Mouse (Mus musculus): ENCODE measurements at regions not wholly inside any gene's neighbourhood (a gene's known extent, or its start where the extent isn't known, plus 50 kb on each side); places are given as distances from the start of the nearest gene placed in this dataset.
A peak's percentile ranks its signal among the peaks of the same experiment; 100 is the strongest.
"Not testable (repeated sequence)": the region's sequence is repeated elsewhere in the genome, so short reads cannot be mapped to it uniquely, and the experiment has no call there.

DNA sequence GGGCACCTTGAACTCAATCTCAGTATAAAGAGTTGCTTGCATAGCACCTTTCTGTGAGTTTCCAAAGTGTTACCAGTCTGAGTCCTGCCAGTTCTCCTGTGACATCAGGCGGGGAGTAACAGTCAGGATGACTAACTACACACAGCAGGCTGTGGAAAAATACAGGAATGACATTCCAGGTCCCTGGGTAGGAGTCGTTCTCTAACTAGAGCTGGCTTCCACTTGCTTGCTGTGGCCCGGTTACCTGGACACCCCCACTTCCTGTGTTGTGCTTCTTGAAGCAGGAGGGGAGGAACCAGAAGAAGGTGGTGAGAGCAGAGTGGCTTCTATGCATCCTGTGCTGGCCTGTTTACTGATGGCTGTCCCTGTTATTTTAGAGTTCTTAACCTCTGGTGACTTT is 81.0 kb downstream of the Btg1 start:
- 32% methylated on average over 3 of the region's 3 CpGs for WGBS
- Histone ChIP-seq H3K4me1 (ENCODE audit: insufficient read depth, low read length) (0 out of 2 replicates have a peak, but pooled peaks cover 7% of the 10 kb centered on the region), H3K9ac (replicated peaks; ENCODE audit: low read length) (no peak overlapping the region), H3K27ac (ENCODE audit: low read length) (0 out of 2 replicates have a peak overlapping the region, but pooled peaks have one; percentile 50), H3K4me2 (replicated peaks; ENCODE audit: low read depth, low read length) (no peak overlapping the region), H3K9me3 (ENCODE audit: low read length) (no peaks in the 10 kb centered on the region), H3K4me3 (ENCODE audit: low read length) (no peak overlapping the region), H3K27me3 (ENCODE audit: insufficient read depth, low read length) (no peaks in the 10 kb centered on the region), H3K36me3 (ENCODE audit: insufficient read depth, low read length) (no peaks in the 10 kb centered on the region)
- ATAC-seq (ENCODE audit: low FRiP score, low TSS enrichment) = peak; percentile 57; the same call in 1 of the 2 replicates

DNA sequence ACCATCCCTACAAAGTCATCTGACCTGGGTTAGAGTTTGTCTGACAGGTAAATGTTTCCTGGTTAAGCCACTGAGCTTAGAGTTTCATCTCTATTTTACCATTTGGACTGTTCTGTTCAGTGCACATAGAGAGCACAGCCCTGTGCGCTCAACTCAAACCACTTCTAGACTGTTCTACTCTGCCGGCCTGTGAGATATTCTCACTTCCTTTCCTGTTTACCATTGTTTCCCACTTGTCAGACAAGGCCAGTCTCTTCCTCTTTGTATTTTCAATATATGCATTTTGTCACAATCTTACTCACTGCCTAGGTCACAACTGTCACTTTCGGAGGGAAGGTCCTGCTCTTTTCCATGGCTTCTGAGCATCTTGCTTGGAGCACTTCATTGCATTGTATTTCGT is 89.8 kb downstream of the Btg1 start:
- H3K9ac ChIP-seq (replicated peaks; ENCODE audit: low read length) = no peak overlapping the region
- ATAC-seq (ENCODE audit: low FRiP score, low TSS enrichment) = no peak
- no peaks in the 10 kb centered on the region for H3K9me3 ChIP-seq (ENCODE audit: low read length)
- H3K27ac ChIP-seq (ENCODE audit: low read length) = no peak overlapping the region
- H3K4me2 ChIP-seq (replicated peaks; ENCODE audit: low read depth, low read length) = no peak overlapping the region
- H3K27me3 ChIP-seq (ENCODE audit: insufficient read depth, low read length) = no peaks in the 10 kb centered on the region
- H3K4me1 ChIP-seq (ENCODE audit: insufficient read depth, low read length) = no peaks in the 10 kb centered on the region
- H3K36me3 ChIP-seq (ENCODE audit: insufficient read depth, low read length) = no peaks in the 10 kb centered on the region
- 88% methylated on average over 4 of the region's 4 CpGs for WGBS
- H3K4me3 ChIP-seq (ENCODE audit: low read length) = no peak overlapping the region

DNA sequence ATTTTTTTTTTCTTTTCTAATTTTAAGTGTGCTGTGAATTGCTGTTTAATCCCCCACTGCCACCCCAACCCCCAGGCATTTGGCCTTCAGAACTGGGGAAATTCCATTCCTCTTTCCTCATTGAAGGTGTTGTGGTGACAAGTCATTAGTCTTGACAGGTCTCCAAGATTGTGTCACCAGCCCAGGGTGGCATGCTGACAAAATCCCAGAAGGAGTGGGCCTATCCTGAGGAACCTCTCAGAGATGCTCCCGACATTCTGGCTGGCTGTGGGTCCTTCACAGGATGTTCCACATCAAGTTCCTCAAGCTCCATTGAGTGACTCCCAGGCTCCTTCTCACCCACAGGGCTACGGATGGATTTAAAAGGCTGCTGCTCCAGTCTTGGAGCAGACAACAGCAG is 91.7 kb downstream of the Btg1 start:
- Histone ChIP-seq H3K27me3 (ENCODE audit: insufficient read depth, low read length) (no peaks in the 10 kb centered on the region), H3K9ac (replicated peaks; ENCODE audit: low read length) (no peak overlapping the region), H3K9me3 (ENCODE audit: low read length) (0 out of 2 replicates have a peak, but pooled peaks cover under 1% of the 10 kb centered on the region), H3K4me1 (ENCODE audit: insufficient read depth, low read length) (no peaks in the 10 kb centered on the region), H3K4me3 (ENCODE audit: low read length) (no peak overlapping the region), H3K27ac (ENCODE audit: low read length) (no peak overlapping the region), H3K4me2 (replicated peaks; ENCODE audit: low read depth, low read length) (no peak overlapping the region), H3K36me3 (ENCODE audit: insufficient read depth, low read length) (no peaks in the 10 kb centered on the region)
- ATAC-seq (ENCODE audit: low FRiP score, low TSS enrichment) = no peak
- WGBS = 84% methylated on average over 2 of the region's 2 CpGs

DNA sequence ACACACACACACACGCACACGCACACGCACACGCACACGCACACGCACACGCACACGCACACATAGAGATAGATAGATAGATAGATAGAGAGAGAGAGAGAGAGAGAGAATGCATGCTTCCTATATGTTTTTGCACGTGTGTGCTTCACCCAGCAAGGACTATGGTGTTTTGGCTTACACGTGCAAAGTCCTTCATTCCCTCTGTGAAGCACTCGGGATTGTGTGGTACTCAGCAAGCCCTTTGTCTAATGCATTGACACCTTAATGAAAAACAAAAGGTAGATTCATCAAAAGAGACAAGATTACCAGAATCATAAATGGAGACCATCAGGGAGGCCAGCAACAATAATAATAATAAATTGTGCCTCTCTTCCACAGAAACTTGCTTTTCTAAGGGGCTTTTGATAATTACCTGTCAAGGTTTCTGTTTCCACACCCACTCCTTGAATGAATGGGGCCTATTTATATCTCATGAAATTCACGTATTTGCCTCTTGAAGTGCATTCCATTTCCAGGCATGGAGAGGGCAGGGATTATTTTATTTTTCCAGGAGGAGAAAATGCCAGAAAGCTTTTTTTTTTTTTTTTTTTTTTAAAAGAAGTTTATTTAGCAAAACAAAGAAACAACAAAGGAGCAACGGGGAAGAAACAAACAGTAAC is 93.0 kb downstream of the Btg1 start:
- Histone ChIP-seq H3K36me3 (ENCODE audit: insufficient read depth, low read length) (no peaks in the 10 kb centered on the region), H3K4me2 (replicated peaks; ENCODE audit: low read depth, low read length) (no peak overlapping the region), H3K4me3 (ENCODE audit: low read length) (no peak overlapping the region), H3K9ac (replicated peaks; ENCODE audit: low read length) (no peak overlapping the region), H3K27ac (ENCODE audit: low read length) (no peak overlapping the region), H3K4me1 (ENCODE audit: insufficient read depth, low read length) (no peaks in the 10 kb centered on the region), H3K27me3 (ENCODE audit: insufficient read depth, low read length) (no peaks in the 10 kb centered on the region), H3K9me3 (ENCODE audit: low read length) (0 out of 2 replicates have a peak, but pooled peaks cover 2% of the 10 kb centered on the region)
- no peak for ATAC-seq (ENCODE audit: low FRiP score, low TSS enrichment)
- WGBS = 85% methylated on average over 13 of the region's 13 CpGs

DNA sequence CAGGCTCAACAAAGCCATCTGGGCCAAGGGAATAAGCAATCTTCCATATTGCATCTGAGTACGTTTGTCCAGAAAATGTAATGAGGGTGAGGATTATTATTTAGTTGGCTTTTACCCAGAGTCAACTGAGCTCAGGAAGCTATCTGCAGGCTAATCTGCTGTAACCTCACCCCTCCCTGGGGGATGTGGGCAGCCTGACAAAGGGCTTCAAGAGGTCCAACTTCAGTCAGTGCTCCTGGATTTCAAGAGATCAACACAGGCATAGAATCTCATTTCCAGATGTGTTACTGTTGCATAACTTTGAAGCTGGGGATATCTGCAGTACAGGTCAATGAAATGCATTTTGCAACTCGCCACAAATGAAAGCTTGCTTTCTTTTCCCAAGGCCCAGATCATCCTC is 95.2 kb downstream of the Btg1 start:
- no peaks in the 10 kb centered on the region for H3K4me1 ChIP-seq (ENCODE audit: insufficient read depth, low read length)
- 75% methylated on average over 2 of the region's 2 CpGs for WGBS
- H3K9me3 ChIP-seq (ENCODE audit: low read length) = 0 out of 2 replicates have a peak, but pooled peaks cover 2% of the 10 kb centered on the region
- no peaks in the 10 kb centered on the region for H3K27me3 ChIP-seq (ENCODE audit: insufficient read depth, low read length)
- no peak for ATAC-seq (ENCODE audit: low FRiP score, low TSS enrichment)
- H3K36me3 ChIP-seq (ENCODE audit: insufficient read depth, low read length) = no peaks in the 10 kb centered on the region
- no peak overlapping the region for H3K27ac ChIP-seq (ENCODE audit: low read length)
- H3K4me2 ChIP-seq (replicated peaks; ENCODE audit: low read depth, low read length) = no peak overlapping the region
- H3K4me3 ChIP-seq (ENCODE audit: low read length) = no peak overlapping the region
- no peak overlapping the region for H3K9ac ChIP-seq (replicated peaks; ENCODE audit: low read length)

DNA sequence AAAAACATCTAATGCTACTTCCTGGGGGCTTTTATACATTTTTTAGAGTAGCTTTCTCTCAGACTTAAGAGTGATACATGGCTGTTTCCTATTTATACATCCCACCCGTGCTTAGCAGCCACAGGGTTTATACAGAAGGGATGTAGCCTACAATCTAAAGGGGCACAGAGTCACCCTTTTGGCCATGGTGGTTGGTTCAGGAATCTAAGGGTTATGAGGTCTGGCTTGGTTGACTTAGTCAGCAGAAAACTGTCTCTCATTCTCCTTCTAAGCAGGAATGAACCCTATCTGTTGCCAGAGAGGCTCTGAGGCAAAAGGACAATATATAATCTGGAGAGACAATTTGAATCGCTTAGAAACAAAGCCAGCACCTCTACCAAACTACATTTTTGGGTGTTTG is 97.9 kb downstream of the Btg1 start:
- 0 out of 2 replicates have a peak, but pooled peaks cover 2% of the 10 kb centered on the region for H3K9me3 ChIP-seq (ENCODE audit: low read length)
- no peaks in the 10 kb centered on the region for H3K27me3 ChIP-seq (ENCODE audit: insufficient read depth, low read length)
- H3K9ac ChIP-seq (replicated peaks; ENCODE audit: low read length) = no peak overlapping the region
- ATAC-seq (ENCODE audit: low FRiP score, low TSS enrichment) = no peak
- no peak overlapping the region for H3K27ac ChIP-seq (ENCODE audit: low read length)
- H3K36me3 ChIP-seq (ENCODE audit: insufficient read depth, low read length) = no peaks in the 10 kb centered on the region
- no peak overlapping the region for H3K4me2 ChIP-seq (replicated peaks; ENCODE audit: low read depth, low read length)
- WGBS = 78% methylated on average over 2 of the region's 2 CpGs
- H3K4me3 ChIP-seq (ENCODE audit: low read length) = no peak overlapping the region
- no peaks in the 10 kb centered on the region for H3K4me1 ChIP-seq (ENCODE audit: insufficient read depth, low read length)

DNA sequence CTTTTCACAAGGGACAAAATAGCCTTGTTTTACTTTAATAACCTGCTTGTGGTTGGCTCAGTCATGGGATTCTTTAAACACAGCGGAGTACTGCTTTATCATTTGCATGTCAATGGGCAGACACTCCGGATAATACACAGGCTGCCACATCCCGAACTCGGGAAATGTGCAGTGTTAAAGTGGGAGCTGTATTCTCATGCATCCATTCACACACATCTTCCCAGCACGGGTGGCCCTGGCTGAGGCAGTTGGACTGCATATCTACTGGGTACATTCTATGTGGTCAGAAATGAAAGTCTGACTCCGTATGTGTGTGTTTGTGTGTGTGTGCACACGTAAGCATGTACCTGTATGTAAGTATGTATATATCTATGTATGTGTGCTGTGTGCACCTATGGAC is 100.5 kb downstream of the Btg1 start:
- WGBS = 92% methylated on average over 7 of the region's 7 CpGs
- Histone ChIP-seq H3K27ac (ENCODE audit: low read length) (no peak overlapping the region), H3K9ac (replicated peaks; ENCODE audit: low read length) (no peak overlapping the region), H3K4me2 (replicated peaks; ENCODE audit: low read depth, low read length) (no peak overlapping the region), H3K36me3 (ENCODE audit: insufficient read depth, low read length) (no peaks in the 10 kb centered on the region), H3K4me1 (ENCODE audit: insufficient read depth, low read length) (peaks cover 2% of the 10 kb centered on the region), H3K9me3 (ENCODE audit: low read length) (0 out of 2 replicates have a peak, but pooled peaks cover 2% of the 10 kb centered on the region), H3K27me3 (ENCODE audit: insufficient read depth, low read length) (no peaks in the 10 kb centered on the region), H3K4me3 (ENCODE audit: low read length) (no peak overlapping the region)
- no peak for ATAC-seq (ENCODE audit: low FRiP score, low TSS enrichment)

DNA sequence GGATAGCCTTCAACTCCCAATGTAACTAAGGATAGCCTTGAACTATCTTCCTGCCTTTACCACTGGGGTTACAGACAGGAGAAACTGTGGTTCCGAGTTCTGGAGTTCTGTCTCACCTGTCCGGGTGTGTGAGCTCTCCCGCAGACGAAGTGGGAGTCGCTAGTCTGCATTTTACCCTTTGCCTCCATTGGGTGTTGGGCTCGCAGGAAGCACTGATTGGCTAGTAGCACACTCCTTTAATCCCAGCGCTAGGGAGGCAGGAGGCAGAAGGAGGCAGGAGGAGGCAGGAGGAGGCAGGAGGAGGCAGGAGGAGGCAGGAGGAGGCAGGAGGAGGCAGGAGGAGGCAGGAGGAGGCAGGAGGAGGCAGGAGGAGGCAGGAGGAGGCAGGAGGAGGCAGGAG is 101.9 kb downstream of the Btg1 start:
- H3K4me2 ChIP-seq (replicated peaks; ENCODE audit: low read depth, low read length); H3K4me1 ChIP-seq (ENCODE audit: insufficient read depth, low read length); H3K9me3 ChIP-seq (ENCODE audit: low read length); ATAC-seq (ENCODE audit: low FRiP score, low TSS enrichment); H3K36me3 ChIP-seq (ENCODE audit: insufficient read depth, low read length); H3K27me3 ChIP-seq (ENCODE audit: insufficient read depth, low read length); H3K27ac ChIP-seq (ENCODE audit: low read length); H3K9ac ChIP-seq (replicated peaks; ENCODE audit: low read length); H3K4me3 ChIP-seq (ENCODE audit: low read length): not testable (repeated sequence)
- WGBS = 94% methylated on average over 7 of the region's 7 CpGs

DNA sequence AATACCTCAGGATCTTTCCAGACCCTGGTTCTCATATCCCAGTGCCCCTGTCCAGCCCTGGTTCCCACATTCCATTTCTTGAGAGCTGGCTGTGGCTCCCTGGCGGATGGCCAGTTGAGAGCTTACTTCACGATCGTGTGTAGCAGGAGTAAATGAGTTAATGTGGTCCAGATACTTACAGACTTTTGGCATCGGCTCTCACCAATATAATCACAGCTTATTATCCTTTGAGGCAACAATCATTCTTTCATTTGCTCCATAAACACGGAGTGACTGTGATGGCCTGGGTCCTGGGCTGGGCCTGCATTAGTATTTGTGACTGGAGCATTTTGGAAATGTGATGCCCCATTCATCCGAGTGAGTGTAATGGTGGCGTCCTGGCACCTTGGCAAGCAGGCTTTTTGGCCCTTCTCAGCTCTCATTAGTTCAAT is 103.5 kb downstream of the Btg1 start:
- no peak for ATAC-seq (ENCODE audit: low FRiP score, low TSS enrichment)
- no peak overlapping the region for H3K4me3 ChIP-seq (ENCODE audit: low read length)
- H3K4me2 ChIP-seq (replicated peaks; ENCODE audit: low read depth, low read length) = no peak overlapping the region
- WGBS = 68% methylated on average over 7 of the region's 7 CpGs
- H3K9ac ChIP-seq (replicated peaks; ENCODE audit: low read length) = no peak overlapping the region
- H3K9me3 ChIP-seq (ENCODE audit: low read length) = no peaks in the 10 kb centered on the region
- no peak overlapping the region for H3K27ac ChIP-seq (ENCODE audit: low read length)
- H3K27me3 ChIP-seq (ENCODE audit: insufficient read depth, low read length) = no peaks in the 10 kb centered on the region
- no peaks in the 10 kb centered on the region for H3K36me3 ChIP-seq (ENCODE audit: insufficient read depth, low read length)
- H3K4me1 ChIP-seq (ENCODE audit: insufficient read depth, low read length) = peaks cover 9% of the 10 kb centered on the region

DNA sequence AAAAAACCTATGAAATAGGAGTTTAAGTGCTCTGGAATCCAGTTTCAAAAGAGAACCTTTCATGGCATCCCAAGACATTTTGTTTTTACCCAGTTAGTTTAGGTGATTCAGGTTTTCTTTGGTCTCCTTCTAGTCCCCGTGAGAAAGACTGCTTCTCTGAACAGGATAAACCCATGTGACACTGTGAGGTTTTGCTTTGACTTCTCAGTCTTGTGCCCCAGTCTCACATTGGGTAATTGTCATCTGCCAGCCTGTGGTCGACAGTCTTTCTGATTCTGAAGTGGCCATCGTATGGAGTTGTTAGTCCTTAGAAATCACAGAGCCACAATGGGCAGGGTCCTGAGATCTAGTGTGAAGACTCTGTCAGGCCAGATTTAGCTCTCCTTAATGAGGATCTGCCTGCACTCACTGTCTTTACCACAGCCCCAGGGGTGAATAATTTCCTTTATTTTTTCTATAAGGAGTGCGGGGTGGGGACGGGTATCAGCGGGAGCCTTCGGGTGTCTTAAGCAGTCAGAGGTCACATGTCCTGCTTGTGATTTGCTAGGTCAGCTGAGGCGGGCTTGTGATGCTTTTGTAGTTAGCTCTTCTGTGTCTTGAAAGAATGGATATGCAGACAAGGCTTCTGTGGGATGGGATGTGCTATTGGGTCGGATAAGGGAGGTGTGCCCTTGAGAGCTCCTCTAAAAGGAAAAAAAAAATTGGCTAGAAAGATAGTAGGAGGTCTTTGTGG is 104.3 kb downstream of the Btg1 start:
- H3K9me3 ChIP-seq (ENCODE audit: low read length) = no peaks in the 10 kb centered on the region
- no peak overlapping the region for H3K4me3 ChIP-seq (ENCODE audit: low read length)
- no peak overlapping the region for H3K27ac ChIP-seq (ENCODE audit: low read length)
- H3K4me1 ChIP-seq (ENCODE audit: insufficient read depth, low read length) = peaks cover 9% of the 10 kb centered on the region
- WGBS = 75% methylated on average over 9 of the region's 9 CpGs
- no peak overlapping the region for H3K9ac ChIP-seq (replicated peaks; ENCODE audit: low read length)
- H3K27me3 ChIP-seq (ENCODE audit: insufficient read depth, low read length) = no peaks in the 10 kb centered on the region
- no peak for ATAC-seq (ENCODE audit: low FRiP score, low TSS enrichment)
- H3K36me3 ChIP-seq (ENCODE audit: insufficient read depth, low read length) = no peaks in the 10 kb centered on the region
- H3K4me2 ChIP-seq (replicated peaks; ENCODE audit: low read depth, low read length) = no peak overlapping the region

All from kidney, embryonic 16.5 days (tissue).